Mouse (Mus musculus): ENCODE data around the gene Slc9b2. TPM values are rescaled to one million over a fixed set of nuclear protein-coding genes. Genes with fewer than 3 reads are reported as not detected.

The Slc9b2 gene
- total RNA-seq, 2 experiments from 2014 or later = 2.9 to 3.2 TPM

DNA sequence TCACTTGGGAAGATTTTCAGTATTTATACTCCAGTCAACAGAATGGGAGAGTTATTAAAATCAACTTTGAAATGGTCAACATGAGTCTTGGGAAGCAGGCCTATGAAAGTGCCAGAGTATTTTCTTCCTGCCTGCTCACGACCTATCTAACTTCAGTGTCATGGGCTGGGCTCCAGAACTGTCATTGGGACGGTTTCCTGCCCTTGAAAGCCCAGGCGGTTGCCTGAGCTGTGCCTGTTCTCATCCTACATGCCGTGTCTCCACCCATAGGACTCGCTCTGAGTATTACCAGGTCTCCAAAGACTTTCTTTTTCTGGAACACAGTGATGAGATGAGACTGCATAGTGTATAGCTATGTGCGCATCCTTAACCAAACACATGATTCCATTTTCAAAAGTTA, 85.7 kb downstream of the Slc9b2 start:
- Histone ChIP-seq H3K4me3 (no peak overlapping the region), H3K27ac (no peak overlapping the region)
- TF ChIP-seq CTCF (conservative IDR thresholded peaks at IDR 0.05) = no peak
- DNase-seq (ENCODE audit: low spot score in 2 of 2) = no peak

Other genes starting within 250 kb of the Slc9b2 start
- 1 to 10 TPM; 1.3 to 3.1 TPM for gene Cenpe, start 95.2 kb upstream of the Slc9b2 start, total RNA-seq (2021)
- 1 to 10 TPM; 4.7 to 5.3 TPM for gene Bdh2, start 26.5 kb upstream of the Slc9b2 start, total RNA-seq (2021)
- not detected for gene Slc9b1, start 40.3 kb downstream of the Slc9b2 start, total RNA-seq (2021)
- 10 to 100 TPM; 34.4 to 35.1 TPM for gene Cisd2, start 116.2 kb downstream of the Slc9b2 start, total RNA-seq (2021)
- gene Ube2d3, start 130.4 kb downstream of the Slc9b2 start, total RNA-seq (2021) = 100 to 1,000 TPM; 254 to 257 TPM
- gene Manba, start 177.9 kb downstream of the Slc9b2 start, total RNA-seq (2021) = 1 to 10 TPM; 8.3 to 9.7 TPM

All from layer of hippocampus, adult 2 months (tissue).